Comparison of ENCODE assay signal across 8 mouse cellular contexts in genomic region chr11:117686021-117686420, GRCm38 (mm10). TPM values are rescaled to one million over a fixed set of nuclear protein-coding genes. Genes with fewer than 3 reads are reported as not detected.
DNase-seq lines count a peak whose midpoint lies in the region; ATAC-seq and TF ChIP-seq lines count a peak whose summit lies in the region.

No protein-coding gene starts in this region.

- WGBS in heart, embryonic 11.5 days (ENCODE audit: insufficient replicate concordance): 61% methylated on average over 8 of the region's 8 CpGs

- peak overlapping the region; percentile 82; the same call in 1 of the 2 replicates for H3K27ac ChIP-seq in ES-Bruce4 (ENCODE audit: insufficient read depth, low read length)
- no peak overlapping the region for H3K27ac ChIP-seq in heart, embryonic 11.5 days (ENCODE audit: low read depth, low read length)

- 0 out of 2 replicates have a peak, but pooled peaks have one; percentile 29 for TF ChIP-seq EP300 in ES-Bruce4 (IDR thresholded peaks at IDR 0.05; ENCODE audit: insufficient read depth, low read depth, low read length)

- H3K4me1 ChIP-seq in ES-Bruce4 (ENCODE audit: control insufficient read depth, insufficient read depth, low read length): peaks cover 3% of the 10 kb centered on the region
- peaks cover 36% of the 10 kb centered on the region for H3K4me1 ChIP-seq in heart, embryonic 11.5 days (ENCODE audit: control insufficient read depth, insufficient read depth, low read length)

- H3K4me2 ChIP-seq in heart, embryonic 11.5 days: no peak overlapping the region

- no peak overlapping the region for H3K9ac ChIP-seq in ES-Bruce4 (ENCODE audit: low read depth, poor library complexity, severe bottlenecking)
- H3K9ac ChIP-seq in heart, embryonic 11.5 days (ENCODE audit: low read depth, low read length): no peak overlapping the region

- no peak overlapping the region for H3K4me3 ChIP-seq in ES-Bruce4 (ENCODE audit: low read depth, low read length)
- no peak overlapping the region for H3K4me3 ChIP-seq in heart, embryonic 11.5 days (ENCODE audit: low read depth, low read length)

- ATAC-seq in heart, embryonic 11.5 days (replicated peaks; ENCODE audit: insufficient number of reproducible peaks, low FRiP score, low TSS enrichment): no peak

- no peaks in the 10 kb centered on the region for H3K36me3 ChIP-seq in ES-Bruce4 (ENCODE audit: control insufficient read depth, insufficient read depth, low read length, poor library complexity, severe bottlenecking)
- no peaks in the 10 kb centered on the region for H3K36me3 ChIP-seq in heart, embryonic 11.5 days (ENCODE audit: control insufficient read depth, insufficient read depth, low read length)

- H3K27me3 ChIP-seq in ES-Bruce4 (ENCODE audit: control insufficient read depth, insufficient read depth, low read length, poor library complexity, severe bottlenecking): no peaks in the 10 kb centered on the region
- H3K27me3 ChIP-seq in heart, embryonic 11.5 days (ENCODE audit: control insufficient read depth, insufficient read depth, low read length): no peaks in the 10 kb centered on the region

- no peaks in the 10 kb centered on the region for H3K9me3 ChIP-seq in ES-Bruce4 (replicated peaks; ENCODE audit: control insufficient read depth, insufficient read depth, low read length, poor library complexity, severe bottlenecking)
- H3K9me3 ChIP-seq in heart, embryonic 11.5 days (replicated peaks; ENCODE audit: control insufficient read depth, low read length): no peaks in the 10 kb centered on the region

- TF ChIP-seq POLR2A in ES-Bruce4 (IDR thresholded peaks at IDR 0.05; ENCODE audit: insufficient read depth, low read length): no peak

- DNase-seq in embryo, embryonic 11 days: peak; percentile 22
- no peak for DNase-seq in embryo, embryonic 10.5 days (ENCODE audit: low spot score)
- DNase-seq in kidney, adult 18-20 months: peak; percentile 42
- DNase-seq in lung, postnatal 4 days: peak; percentile 29 to 46
- no peak for DNase-seq in neural tube, embryonic 10.5 days (ENCODE audit: extremely low spot score, low spot score)
- DNase-seq in adrenal gland, postnatal 25 days: no peak

- TF ChIP-seq CTCF in ES-Bruce4 (IDR thresholded peaks at IDR 0.05; ENCODE audit: low read depth, low read length): peak; percentile 84

RNA-seq across cellular contexts. Expression of gene Tnrc6c, which starts 31.9 kb away (rescaled TPM):
- 28.6 and 28.7 TPM in 2 replicates for polyA plus RNA-seq in ES-Bruce4 (2011; ENCODE audit: insufficient read depth, insufficient read length, low read depth, missing spikeins)
- total RNA-seq in adrenal gland, postnatal 25 days (2021): 24.1 and 29.4 TPM in 2 replicates
- 7.0 and 8.1 TPM in 2 replicates for polyA plus RNA-seq in heart, embryonic 11.5 days (2014; fragmentation: Nextera tagmentation; extraction: Ambion mirVana)

Comparison
In these comparisons a context has a peak if more than half of its experiments do, and no peak if none do; other contexts are left out.
1. DNase-seq: peak in embryo, embryonic 11 days (single experiment), kidney, adult 18-20 months (single experiment) and lung, postnatal 4 days (2 of 2); none in embryo, embryonic 10.5 days (single experiment), neural tube, embryonic 10.5 days (single experiment) and adrenal gland, postnatal 25 days (single experiment).